Mouse (Mus musculus) thymus, postnatal 36 days (tissue): ENCODE measurements around the gene Olfr700.
"Not testable (repeated sequence)": the region's sequence is repeated elsewhere in the genome, so short reads cannot be mapped to it uniquely, and the experiment has no call there.

Experiments used
- DNase-seq, 2 experiments: peaks; one replicate each; pipeline ENCODE4 v3.0.0; 2022; ENCODE audit warnings: mixed read lengths in 2 of 2

Gene Olfr700

DNA sequence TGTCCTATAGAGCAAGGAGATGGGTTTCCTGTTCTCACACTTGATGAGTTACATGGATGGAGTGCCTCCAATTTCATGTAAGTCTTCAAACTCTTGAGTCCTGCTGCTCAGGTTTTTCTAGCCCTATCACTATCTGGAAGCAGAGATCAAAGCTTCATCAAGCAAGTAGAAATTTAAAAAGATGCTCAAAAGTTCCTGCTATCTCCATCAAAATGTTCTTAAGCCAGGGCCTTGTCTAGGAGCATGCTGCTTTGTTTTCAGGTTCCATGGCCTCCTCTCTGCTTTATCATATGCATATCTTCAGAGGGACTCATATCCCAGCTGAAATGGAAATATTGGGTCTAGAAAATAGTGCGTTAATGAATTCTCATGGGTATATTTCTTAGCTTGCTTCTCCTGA lies at the start of gene Olfr700:
Olfr700 (minus strand) TSS at position 101 of the 400 bp plus-strand sequence.
- no peak for DNase-seq

GRCm38 (mm10) chr7:106843060-106843459 lies 34.4 kb upstream of the Olfr700 start, which contains the start of gene Olfr703:
Gene Olfr703 (plus strand): TSS chr7:106843360.
- DNase-seq: no peak

GRCm38 (mm10) chr7:106833793-106834192 lies 25.2 kb upstream of the Olfr700 start, which contains the start of gene Olfr702:
Gene Olfr702 (minus strand): TSS chr7:106833893.
- DNase-seq: no peak

- DNase-seq: no peak
Observed at GRCm38 (mm10) chr7:106818414-106818813, 9.8 kb upstream of the Olfr700 start.

DNA sequence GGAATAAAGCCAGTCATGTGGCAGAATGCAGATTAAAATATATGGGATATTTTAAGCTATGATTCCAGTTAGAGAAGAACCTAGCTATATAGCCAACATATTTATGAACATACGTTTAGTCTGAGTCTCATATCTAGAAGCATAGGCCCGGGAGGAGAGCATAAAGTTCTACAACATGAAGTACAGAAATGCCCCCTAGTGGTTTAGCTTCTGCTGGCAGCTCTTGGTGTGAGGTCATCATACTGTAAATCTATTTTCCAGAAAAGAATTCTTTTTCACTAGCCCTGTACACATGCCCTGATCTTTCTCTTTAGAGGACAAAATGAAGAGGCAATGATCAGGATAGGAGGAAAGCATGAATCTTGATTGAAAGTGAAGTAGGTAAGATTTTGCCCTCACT lies 7.1 kb upstream of the Olfr700 start:
- DNase-seq: no peak

- no peak for DNase-seq
Observed at GRCm38 (mm10) chr7:106813829-106814228, 5.2 kb upstream of the Olfr700 start, which contains the start of gene Olfr701. Gene Olfr701 (plus strand): TSS chr7:106814129.

DNA sequence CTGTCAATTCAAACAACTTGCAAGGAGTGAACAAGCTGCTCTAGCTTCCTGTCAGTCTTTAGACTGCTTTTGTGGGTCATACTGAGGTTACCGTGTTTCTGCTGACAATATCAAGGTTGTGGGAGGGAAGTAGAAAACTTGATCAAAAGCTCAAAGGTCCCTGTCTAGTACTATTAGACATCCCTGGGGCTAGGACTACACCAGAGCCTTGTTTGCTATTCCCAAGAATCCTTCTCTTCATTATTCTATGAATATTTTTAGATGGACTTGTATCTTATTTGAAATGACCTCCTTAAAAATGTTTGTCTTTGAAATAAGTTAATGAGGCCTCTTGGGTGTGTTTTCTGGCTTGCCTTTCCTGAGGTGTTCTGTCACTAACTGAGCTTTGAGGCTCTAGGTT lies 15.5 kb downstream of the Olfr700 start, which contains the start of gene Olfr699:
Olfr699 (minus strand) TSS at position 101 of the 400 bp plus-strand sequence.
- DNase-seq: no peak

DNA sequence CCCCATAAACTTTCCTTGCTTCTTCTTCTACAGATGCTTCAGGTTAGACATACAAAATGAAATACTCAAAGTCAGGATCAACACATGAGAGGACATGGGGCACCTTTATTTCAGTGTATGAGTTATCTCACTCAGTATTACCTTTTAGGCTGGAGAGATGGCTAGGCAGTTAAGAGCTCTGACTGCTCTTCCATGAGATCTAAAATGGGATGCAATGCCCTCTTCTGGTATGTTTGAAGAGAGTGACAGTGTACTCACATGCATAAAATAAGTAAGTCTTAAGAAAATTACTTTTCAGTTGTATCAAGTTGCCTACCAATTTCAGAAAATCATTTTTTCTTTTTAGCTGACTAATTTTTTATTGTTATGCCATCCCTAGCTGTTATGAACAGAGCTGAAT lies 20.3 kb downstream of the Olfr700 start:
- no peak for DNase-seq

DNA sequence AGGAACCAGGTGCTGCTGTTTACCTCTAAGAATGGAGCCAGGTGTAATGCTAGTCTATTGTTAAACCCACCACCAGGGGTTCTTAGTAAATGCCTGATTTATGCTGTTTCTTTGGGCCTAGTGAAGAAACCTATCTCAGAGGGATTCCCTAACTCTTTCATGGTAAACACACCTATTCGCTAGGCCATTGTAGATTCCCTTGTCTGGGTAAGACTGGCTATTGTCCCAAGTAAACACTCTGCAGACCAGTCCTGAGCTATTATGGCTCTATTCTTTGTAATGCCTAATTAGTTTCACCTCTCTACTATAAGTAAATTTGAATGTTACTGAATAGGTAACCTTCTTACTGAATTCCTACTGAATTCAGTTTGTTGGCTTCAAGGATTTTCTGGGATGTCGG lies 47.6 kb downstream of the Olfr700 start:
- DNase-seq: not testable (repeated sequence)

- no peak for DNase-seq
Observed at GRCm38 (mm10) chr7:106758800-106759199, 49.8 kb downstream of the Olfr700 start.
